Mouse (Mus musculus): ENCODE measurements at regions not wholly inside any gene's neighbourhood (a gene's known extent, or its start where the extent isn't known, plus 50 kb on each side); places are given as distances from the start of the nearest gene placed in this dataset.
A peak's percentile ranks its signal among the peaks of the same experiment; 100 is the strongest.

- H3K27ac ChIP-seq, result no peak overlapping the region
- no peaks in the 10 kb centered on the region for H3K27me3 ChIP-seq
- no peak overlapping the region for H3K4me2 ChIP-seq
- H3K4me1 ChIP-seq (replicated peaks), result no peaks in the 10 kb centered on the region
- no peak for DNase-seq
- 0 out of 2 replicates have a peak, but pooled peaks cover 3% of the 10 kb centered on the region for H3K9me3 ChIP-seq (replicated peaks)
- H3K4me3 ChIP-seq (replicated peaks), result no peak overlapping the region
- WGBS (ENCODE audit: insufficient replicate concordance), result 65% methylated on average over 5 of the region's 5 CpGs
- no peaks in the 10 kb centered on the region for H3K36me3 ChIP-seq
- ATAC-seq (ENCODE audit: low read depth), result peak; percentile 41; the same call in 1 of the 2 replicates
- H3K9ac ChIP-seq, result no peak overlapping the region
Observed at GRCm38 (mm10) chr1:103762044-103762663, 1006.2 kb upstream of the Cdh20 start.

GRCm38 (mm10) chr1:103762745-103763144, 1005.6 kb upstream of the Cdh20 start:
- DNase-seq (no peak), ATAC-seq (ENCODE audit: low read depth) (no peak)
- H3K4me1 ChIP-seq (replicated peaks), result no peaks in the 10 kb centered on the region
- H3K36me3 ChIP-seq, result no peaks in the 10 kb centered on the region
- WGBS (ENCODE audit: insufficient replicate concordance), result 38% methylated on average over 3 of the region's 3 CpGs
- H3K4me3 ChIP-seq (replicated peaks), result no peak overlapping the region
- H3K4me2 ChIP-seq, result no peak overlapping the region
- H3K27ac ChIP-seq, result no peak overlapping the region
- H3K27me3 ChIP-seq, result no peaks in the 10 kb centered on the region
- 0 out of 2 replicates have a peak, but pooled peaks cover 3% of the 10 kb centered on the region for H3K9me3 ChIP-seq (replicated peaks)
- H3K9ac ChIP-seq, result no peak overlapping the region

- 55% methylated on average over 2 of the region's 2 CpGs for WGBS (ENCODE audit: insufficient replicate concordance)
- Histone ChIP-seq H3K9me3 (replicated peaks) (0 out of 2 replicates have a peak, but pooled peaks cover 2% of the 10 kb centered on the region), H3K27ac (no peak overlapping the region), H3K27me3 (no peaks in the 10 kb centered on the region), H3K4me1 (replicated peaks) (no peaks in the 10 kb centered on the region), H3K4me3 (replicated peaks) (no peak overlapping the region), H3K9ac (no peak overlapping the region), H3K36me3 (no peaks in the 10 kb centered on the region), H3K4me2 (no peak overlapping the region)
- DNase-seq, result no peak
- ATAC-seq (ENCODE audit: low read depth), result no peak
Observed at GRCm38 (mm10) chr1:103767315-103767714, 1001.0 kb upstream of the Cdh20 start.

- Histone ChIP-seq H3K9ac (no peak overlapping the region), H3K36me3 (no peaks in the 10 kb centered on the region), H3K9me3 (replicated peaks) (no peaks in the 10 kb centered on the region), H3K27ac (no peak overlapping the region), H3K4me1 (replicated peaks) (no peaks in the 10 kb centered on the region), H3K4me3 (replicated peaks) (no peak overlapping the region), H3K4me2 (no peak overlapping the region), H3K27me3 (no peaks in the 10 kb centered on the region)
- ATAC-seq (ENCODE audit: low read depth) (no peak), DNase-seq (no peak)
Observed at GRCm38 (mm10) chr1:103784692-103785091, 983.6 kb upstream of the Cdh20 start.

- DNase-seq, result no peak
- ATAC-seq (ENCODE audit: low read depth), result no peak
- no peak overlapping the region for H3K9ac ChIP-seq
- no peaks in the 10 kb centered on the region for H3K9me3 ChIP-seq (replicated peaks)
- H3K27ac ChIP-seq, result no peak overlapping the region
- H3K4me2 ChIP-seq, result no peak overlapping the region
- H3K4me1 ChIP-seq (replicated peaks), result no peaks in the 10 kb centered on the region
- no peak overlapping the region for H3K4me3 ChIP-seq (replicated peaks)
- H3K27me3 ChIP-seq, result no peaks in the 10 kb centered on the region
- no peaks in the 10 kb centered on the region for H3K36me3 ChIP-seq
Observed at GRCm38 (mm10) chr1:103796337-103796736, 972.0 kb upstream of the Cdh20 start.

GRCm38 (mm10) chr1:103799343-103799742, 969.0 kb upstream of the Cdh20 start:
- no peaks in the 10 kb centered on the region for H3K36me3 ChIP-seq
- no peak for DNase-seq
- no peak overlapping the region for H3K4me3 ChIP-seq (replicated peaks)
- H3K4me1 ChIP-seq (replicated peaks), result no peaks in the 10 kb centered on the region
- no peak overlapping the region for H3K4me2 ChIP-seq
- H3K9me3 ChIP-seq (replicated peaks), result no peaks in the 10 kb centered on the region
- no peak for ATAC-seq (ENCODE audit: low read depth)
- H3K9ac ChIP-seq, result no peak overlapping the region
- H3K27me3 ChIP-seq, result no peaks in the 10 kb centered on the region
- H3K27ac ChIP-seq, result no peak overlapping the region

GRCm38 (mm10) chr1:103817946-103818345, 950.4 kb upstream of the Cdh20 start:
- ATAC-seq (ENCODE audit: low read depth) (no peak), DNase-seq (no peak)
- H3K4me2 ChIP-seq, result no peak overlapping the region
- no peak overlapping the region for H3K4me3 ChIP-seq (replicated peaks)
- WGBS (ENCODE audit: insufficient replicate concordance), result 51% methylated on average over 3 of the region's 3 CpGs
- H3K4me1 ChIP-seq (replicated peaks), result no peaks in the 10 kb centered on the region
- H3K36me3 ChIP-seq, result no peaks in the 10 kb centered on the region
- H3K27ac ChIP-seq, result no peak overlapping the region
- H3K9ac ChIP-seq, result no peak overlapping the region
- no peaks in the 10 kb centered on the region for H3K9me3 ChIP-seq (replicated peaks)
- H3K27me3 ChIP-seq, result no peaks in the 10 kb centered on the region
